Comparison of ENCODE assay signal across 8 mouse cellular contexts in the genomic region with DNA sequence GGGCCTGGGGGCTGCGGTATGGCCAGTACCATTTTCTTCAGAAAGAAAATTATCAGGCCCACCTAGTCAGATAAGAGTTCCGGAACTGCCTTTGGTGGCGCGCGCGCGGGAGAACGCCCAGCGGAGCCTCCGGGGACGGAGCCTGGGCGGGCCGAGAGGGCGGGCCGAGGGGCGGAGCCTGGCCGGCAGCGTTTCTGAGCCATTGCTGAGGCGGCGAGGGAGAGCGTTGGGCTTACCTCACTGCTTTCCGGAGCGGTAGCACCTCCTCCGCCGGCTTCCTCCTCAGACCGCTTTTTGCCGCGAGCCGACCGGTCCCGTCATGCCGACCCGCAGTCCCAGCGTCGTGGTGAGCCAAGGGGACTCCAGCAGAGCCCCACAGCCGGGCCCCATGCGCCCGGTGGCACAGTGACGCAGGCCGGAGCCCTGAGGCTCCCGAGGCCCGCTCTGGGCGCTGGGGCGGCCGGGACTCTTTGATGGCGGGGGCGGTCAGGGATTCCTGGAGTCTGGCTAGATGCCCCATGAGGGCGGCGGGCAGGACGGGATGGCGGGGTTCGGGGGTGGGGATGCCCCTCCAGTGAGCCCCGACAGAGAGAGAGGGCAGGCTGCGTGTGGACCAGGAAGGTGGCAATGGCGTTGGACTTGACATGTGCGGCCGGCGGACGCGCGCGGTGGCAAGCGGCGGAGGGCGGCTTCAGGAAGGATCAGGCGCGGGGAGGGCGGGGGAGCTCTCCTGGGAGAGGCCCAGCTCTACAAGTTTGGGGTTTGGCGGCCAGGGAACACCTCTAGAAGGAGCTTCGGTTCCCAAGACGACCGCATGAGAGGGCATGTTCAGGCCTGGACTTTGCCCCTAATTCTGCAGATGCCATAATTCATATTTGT. TPM values are rescaled to one million over a fixed set of nuclear protein-coding genes. Genes with fewer than 3 reads are reported as not detected.
DNase-seq lines count a peak whose midpoint lies in the region; ATAC-seq and TF ChIP-seq lines count a peak whose summit lies in the region.

Gene Hprt (plus strand): TSS at position 233 of the 879 bp plus-strand sequence.

- no peaks in the 10 kb centered on the region for H3K27me3 ChIP-seq in cerebellum, adult 2 months (ENCODE audit: control insufficient read depth, insufficient read depth, low read length)
- no peaks in the 10 kb centered on the region for H3K27me3 ChIP-seq in forebrain, postnatal 0 days (ENCODE audit: insufficient read depth, low read length)
- no peaks in the 10 kb centered on the region for H3K27me3 ChIP-seq in lung, embryonic 15.5 days

- H3K9me3 ChIP-seq in forebrain, postnatal 0 days (ENCODE audit: low read length), result no peaks in the 10 kb centered on the region
- no peaks in the 10 kb centered on the region for H3K9me3 ChIP-seq in lung, embryonic 15.5 days

- 10% methylated on average over 70 of the region's 72 CpGs for WGBS in cerebellum, adult 2 months
- 20% methylated on average over 66 of the region's 72 CpGs for WGBS in forebrain, postnatal 0 days
- WGBS in lung, embryonic 15.5 days, result 17% methylated on average over 70 of the region's 72 CpGs
- 22% methylated on average over 64 of the region's 72 CpGs for WGBS in olfactory bulb, adult 2 months

- peak; percentile 82 for DNase-seq in MN1 (ENCODE audit: low spot score)
- peak; percentile 84 to 88 for DNase-seq in cerebellum, adult 2 months
- DNase-seq in forebrain, postnatal 0 days, result peak; percentile 85
- DNase-seq in heart, postnatal 36 days, result peak; percentile 82 to 89
- DNase-seq in layer of hippocampus, adult 8-10 months (ENCODE audit: low spot score in 2 of 2), result peak; percentile 58 to 82
- peak; percentile 74 to 79 for DNase-seq in thymus, adult 18-20 months

- H3K27ac ChIP-seq in cerebellum, adult 2 months (ENCODE audit: insufficient read depth, low read length), result peak within 1 kb of the TSS; percentile 88
- peak within 1 kb of the TSS; percentile 89 for H3K27ac ChIP-seq in forebrain, postnatal 0 days (ENCODE audit: low read depth, low read length)
- peak within 1 kb of the TSS; percentile 92 for H3K27ac ChIP-seq in lung, embryonic 15.5 days
- peak within 1 kb of the TSS; percentile 87; the same call in 1 of the 2 replicates for H3K27ac ChIP-seq in olfactory bulb, adult 2 months (ENCODE audit: insufficient read depth, low read depth, low read length)

- no peaks in the 10 kb centered on the region for H3K36me3 ChIP-seq in forebrain, postnatal 0 days (ENCODE audit: insufficient read depth)
- H3K36me3 ChIP-seq in lung, embryonic 15.5 days, result no peaks in the 10 kb centered on the region

- peak within 1 kb of the TSS; percentile 70 for H3K9ac ChIP-seq in forebrain, postnatal 0 days
- H3K9ac ChIP-seq in lung, embryonic 15.5 days, result peak within 1 kb of the TSS; percentile 68

- peak within 1 kb of the TSS; percentile 44 for H3K4me2 ChIP-seq in forebrain, postnatal 0 days (ENCODE audit: low read depth)
- H3K4me2 ChIP-seq in lung, embryonic 15.5 days, result peak within 1 kb of the TSS; percentile 56

- peak; percentile 97 for ATAC-seq in forebrain, postnatal 0 days
- ATAC-seq in lung, embryonic 15.5 days (ENCODE audit: borderline replicate concordance, extremely low read depth, low FRiP score, low TSS enrichment), result peak; percentile 94

- peaks cover 3% of the 10 kb centered on the region; the same call in 1 of the 2 replicates for H3K4me1 ChIP-seq in cerebellum, adult 2 months (ENCODE audit: control insufficient read depth, insufficient read depth, low read length)
- no peaks in the 10 kb centered on the region; the same call in none of the 2 replicates for H3K4me1 ChIP-seq in forebrain, postnatal 0 days (ENCODE audit: insufficient read depth)
- H3K4me1 ChIP-seq in lung, embryonic 15.5 days, result 0 out of 2 replicates have a peak, but pooled peaks cover 4% of the 10 kb centered on the region
- no peaks in the 10 kb centered on the region for H3K4me1 ChIP-seq in olfactory bulb, adult 2 months (ENCODE audit: control insufficient read depth, insufficient read depth, low read length)

- TF ChIP-seq POLR2A in cerebellum, adult 2 months (IDR thresholded peaks at IDR 0.05; ENCODE audit: borderline replicate concordance, insufficient read depth, low read length), result peak; percentile 80
- peak; percentile 48 for TF ChIP-seq POLR2A in olfactory bulb, adult 2 months (IDR thresholded peaks at IDR 0.05; ENCODE audit: insufficient read depth, low read depth, low read length)

- no peak for TF ChIP-seq CTCF in cerebellum, adult 2 months (IDR thresholded peaks at IDR 0.05; ENCODE audit: borderline replicate concordance, insufficient read depth, low read depth, low read length)
- no peak for TF ChIP-seq CTCF in forebrain, postnatal 0 days (IDR thresholded peaks at IDR 0.05; ENCODE audit: low read depth)
- no peak for TF ChIP-seq CTCF in olfactory bulb, adult 2 months (IDR thresholded peaks at IDR 0.05; ENCODE audit: insufficient read depth, low read depth, low read length)

- H3K4me3 ChIP-seq in cerebellum, adult 2 months (replicated peaks; ENCODE audit: insufficient read depth, low read depth, low read length), result peak within 1 kb of the TSS; percentile 86
- peak within 1 kb of the TSS; percentile 54 for H3K4me3 ChIP-seq in forebrain, postnatal 0 days (ENCODE audit: low read depth, low read length)
- H3K4me3 ChIP-seq in lung, embryonic 15.5 days, result peak within 1 kb of the TSS; percentile 71
- peak within 1 kb of the TSS; percentile 97 for H3K4me3 ChIP-seq in olfactory bulb, adult 2 months (ENCODE audit: insufficient read depth, low read depth, low read length)

- intact Hi-C loops in heart, postnatal 36 days (cut with DNase I), result no loop called here

RNA-seq across cellular contexts. Expression of gene Hprt, which starts in this region (rescaled TPM):
- 169 and 181 TPM in 2 replicates for polyA plus RNA-seq in cerebellum, adult 2 months (2012; rRNA removed)
- total RNA-seq in forebrain, postnatal 0 days (2014; rRNA removed), result 59.0 and 66.2 TPM in 2 replicates
- 162 and 177 TPM in 2 replicates for polyA plus RNA-seq in forebrain, postnatal 0 days (2015; fragmentation: Nextera tagmentation; extraction: Ambion mirVana)
- total RNA-seq in heart, postnatal 36 days (2021), result 10 to 100 TPM; 54.5 to 68.1 TPM
- total RNA-seq in layer of hippocampus, adult 8-10 months (2022), result 100 to 1,000 TPM; 125 to 154 (median 145) TPM
- polyA plus RNA-seq in lung, embryonic 15.5 days (2015; fragmentation: Nextera tagmentation; extraction: Ambion mirVana), result 174 and 176 TPM in 2 replicates
- polyA plus RNA-seq in olfactory bulb, adult 2 months (2012; ENCODE audit: insufficient read depth, insufficient read length, low replicate concordance, missing spikeins), result not detected in 2 replicates

Comparison
In these comparisons a context has a peak if more than half of its experiments do, and no peak if none do; other contexts are left out.
1. Peak in every context shown above with its lines: DNase-seq, ATAC-seq, H3K4me3 ChIP-seq and H3K27ac ChIP-seq.